Mouse (Mus musculus) cortical plate, adult 2 months (tissue): ENCODE data around the gene Mrpl21. TPM values are rescaled to one million over a fixed set of nuclear protein-coding genes. Genes with fewer than 3 reads are reported as not detected.
A peak's percentile ranks its signal among the peaks of the same experiment; 100 is the strongest.

Experiments
- H3K27ac ChIP-seq: fragments of 200-500 bp; 2 replicates; pipeline ENCODE4 v1.5.1; 2012; ENCODE audit warnings: low read length, control low read depth, inconsistent platforms; ENCODE audit not compliant: insufficient read depth
- H3K4me1 ChIP-seq: fragments of 200-500 bp; 2 replicates; pipeline ENCODE4 v1.6.1; 2011; ENCODE audit warnings: low read length; ENCODE audit not compliant: control insufficient read depth, insufficient read depth
- H3K4me3 ChIP-seq: fragments of 200-500 bp; 2 replicates; pipeline ENCODE4 v1.5.1; 2011; ENCODE audit warnings: mild to moderate bottlenecking, low read length, control low read depth; ENCODE audit not compliant: insufficient read depth
- CTCF ChIP-seq: fragments of 200-500 bp; IDR thresholded peaks from 2 replicates; pipeline ENCODE4 v1.5.1; 2011; ENCODE audit warnings: mild to moderate bottlenecking, control low read depth, low read length; ENCODE audit not compliant: insufficient read depth; ENCODE audit errors: extremely low read depth
- POLR2A ChIP-seq: fragments of 200-500 bp; IDR thresholded peaks from 2 replicates; pipeline ENCODE4 v1.6.1; 2011; ENCODE audit warnings: mild to moderate bottlenecking, low read length, control low read depth; ENCODE audit not compliant: insufficient read depth; ENCODE audit errors: extremely low read depth
- polyA plus RNA-seq: library from polyadenylated mRNA; depleted of rRNA; stranded (reverse); fragments of >200 nt; gene quantifications from 2 replicates; pipeline ENCODE4 v1.2.3, GENCODE M21; 2012

Mrpl21 gene
- polyA plus RNA-seq, 1 experiment = 53.6 TPM

- no peak within 1 kb of the TSS for H3K27ac ChIP-seq
- TF ChIP-seq POLR2A = no peak
- TF ChIP-seq CTCF = no peak
- peak within 1 kb of the TSS; percentile 58 for H3K4me3 ChIP-seq
- no peaks in the 10 kb centered on the region; the same call in 1 of the 2 replicates for H3K4me1 ChIP-seq
Observed at GRCm38 (mm10) chr19:3322261-3322969, 39.7 kb downstream of the Mrpl21 start, which contains the start of gene Cpt1a. TSS of gene Cpt1a (plus strand) at chr19:3322334.

DNA sequence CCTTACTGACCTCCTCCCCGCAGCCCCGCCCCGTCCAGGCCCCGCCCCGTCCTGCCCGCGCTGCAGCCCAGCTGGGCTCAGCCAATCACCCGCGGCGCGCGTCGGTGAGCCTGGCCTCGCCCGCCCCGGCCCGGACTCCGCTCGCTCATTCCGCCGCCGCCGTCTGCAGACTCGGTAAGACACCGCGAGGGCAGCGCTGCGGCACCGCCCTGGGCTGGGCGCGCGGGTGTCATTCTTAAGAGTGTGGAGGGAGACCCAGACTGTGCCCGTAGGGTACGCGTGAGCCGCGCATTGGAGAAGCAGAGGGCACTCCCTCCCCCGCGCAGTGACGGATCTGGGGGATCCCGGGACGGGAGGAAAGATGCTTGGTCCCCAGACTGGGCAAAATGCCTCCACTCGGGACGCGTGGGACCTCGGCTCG, 40.5 kb downstream of the Mrpl21 start:
- Histone ChIP-seq H3K4me3 (peak overlapping the region; percentile 58), H3K27ac (peak overlapping the region; percentile 82), H3K4me1 (no peaks in the 10 kb centered on the region; the same call in 1 of the 2 replicates)
- no peak for TF ChIP-seq CTCF
- TF ChIP-seq POLR2A = no peak

DNA sequence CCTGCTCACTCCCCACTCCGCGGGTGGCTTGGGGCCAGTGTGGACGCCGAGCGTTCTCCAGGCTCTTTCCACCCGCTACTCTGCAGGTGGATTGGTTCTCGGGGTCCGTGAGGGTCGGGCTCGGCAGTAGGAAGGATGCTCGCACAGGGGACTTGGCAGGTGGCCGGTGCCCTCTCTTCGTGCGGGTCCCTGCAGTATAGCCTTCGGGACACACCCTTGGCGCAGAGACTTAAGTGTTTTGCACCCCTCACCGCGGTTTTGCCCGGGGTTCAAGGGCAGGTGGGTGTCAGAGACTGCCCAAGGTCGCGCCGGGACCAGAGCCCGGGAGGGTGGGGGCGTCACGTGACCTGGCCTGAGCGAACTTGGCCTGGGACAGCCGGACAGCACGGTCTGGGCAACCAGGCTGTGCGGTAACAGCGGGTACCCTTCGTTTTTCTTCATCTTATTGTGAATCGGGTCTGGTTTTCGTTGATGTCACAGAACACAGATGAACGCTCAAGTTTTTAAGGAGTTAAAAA, 41.1 kb downstream of the Mrpl21 start:
- Histone ChIP-seq H3K4me1 (no peaks in the 10 kb centered on the region; the same call in 1 of the 2 replicates), H3K4me3 (peak overlapping the region; percentile 58), H3K27ac (peak overlapping the region; percentile 82)
- TF ChIP-seq CTCF (no peak), POLR2A (no peak)

- no peaks in the 10 kb centered on the region; the same call in 1 of the 2 replicates for H3K4me1 ChIP-seq
- H3K27ac ChIP-seq = peak overlapping the region; percentile 82
Observed at GRCm38 (mm10) chr19:3324271-3324811, 41.6 kb downstream of the Mrpl21 start.

GRCm38 (mm10) chr19:3324931-3325711, 42.4 kb downstream of the Mrpl21 start:
- peak overlapping the region; percentile 86 for H3K27ac ChIP-seq
- H3K4me3 ChIP-seq = peak overlapping the region; percentile 58
- H3K4me1 ChIP-seq = no peaks in the 10 kb centered on the region; the same call in 1 of the 2 replicates
- TF ChIP-seq CTCF (no peak), POLR2A (no peak)

More at GRCm38 (mm10) chr19:3324271-3324811, 41.6 kb downstream of the Mrpl21 start:
- peak overlapping the region; percentile 58 for H3K4me3 ChIP-seq
- TF ChIP-seq POLR2A = no peak

DNA sequence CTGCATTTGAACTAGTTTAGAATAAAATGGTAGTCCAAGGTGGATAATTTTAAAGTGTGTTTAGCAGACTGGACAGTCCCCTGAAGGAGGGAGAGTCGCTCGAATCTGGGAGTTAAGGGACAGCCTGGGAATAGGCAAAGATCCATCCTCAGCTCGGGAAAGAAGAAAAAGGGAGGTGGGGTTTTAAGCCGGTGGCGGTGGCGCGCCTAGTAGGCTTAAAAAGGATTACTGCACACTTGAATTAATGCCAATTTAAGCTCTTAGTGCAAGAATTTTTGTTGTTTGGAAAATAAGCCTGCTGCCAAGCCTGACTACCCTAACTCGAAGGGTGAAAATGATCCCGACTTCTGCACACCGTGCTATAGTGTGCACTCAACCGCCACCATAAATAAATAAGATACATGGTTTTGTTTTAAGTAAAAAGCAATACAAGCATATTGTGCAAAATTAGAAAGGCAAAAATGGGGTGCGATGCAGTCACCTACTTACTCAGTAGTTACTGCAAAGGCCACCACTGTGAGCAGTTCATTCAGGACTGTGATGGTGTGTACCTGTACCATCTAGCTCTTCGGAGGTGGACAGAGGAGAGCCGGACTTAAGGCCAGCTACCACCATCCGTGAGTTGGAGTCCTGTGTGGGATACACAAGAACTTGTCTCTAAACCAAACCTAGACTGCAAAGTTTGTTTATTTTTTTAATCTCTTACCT, 43.2 kb downstream of the Mrpl21 start:
- TF ChIP-seq POLR2A (no peak), CTCF (no peak)
- peak overlapping the region; percentile 58 for H3K4me3 ChIP-seq
- no peaks in the 10 kb centered on the region; the same call in 1 of the 2 replicates for H3K4me1 ChIP-seq
- peak overlapping the region; percentile 86 for H3K27ac ChIP-seq

GRCm38 (mm10) chr19:3326479-3327047, 43.9 kb downstream of the Mrpl21 start:
- Histone ChIP-seq H3K27ac (peak overlapping the region; percentile 86), H3K4me3 (no peak overlapping the region), H3K4me1 (no peaks in the 10 kb centered on the region; the same call in 1 of the 2 replicates)
- TF ChIP-seq CTCF = no peak
- TF ChIP-seq POLR2A = no peak

DNA sequence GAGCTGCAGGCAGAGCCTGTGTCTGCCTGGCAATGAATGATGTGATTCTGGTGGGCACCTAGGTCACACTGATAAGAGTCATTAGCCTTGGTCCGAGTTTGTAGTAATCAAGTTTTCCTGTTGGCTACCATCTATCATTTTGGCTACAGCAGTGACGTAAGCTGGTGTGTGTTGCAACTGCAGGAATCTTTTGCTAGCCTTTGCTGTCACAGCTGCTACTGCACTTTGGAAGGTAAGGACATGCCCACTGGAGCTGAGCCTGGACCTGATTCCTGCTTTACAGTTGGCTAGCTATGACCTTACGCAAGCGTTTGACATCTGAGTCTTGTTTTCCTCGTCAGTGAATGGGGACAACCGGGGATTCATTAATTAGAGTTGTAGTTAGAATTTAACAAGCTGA, 50.5 kb downstream of the Mrpl21 start:
- TF ChIP-seq POLR2A = no peak
- TF ChIP-seq CTCF = no peak

More for the DNA sequence above, 50.5 kb downstream of the Mrpl21 start:
- Histone ChIP-seq H3K27ac (no peak overlapping the region), H3K4me3 (no peak overlapping the region), H3K4me1 (no peaks in the 10 kb centered on the region)
